Mouse (Mus musculus) lung, postnatal 0 days (tissue): ENCODE measurements at regions not wholly inside any gene's neighbourhood (a gene's known extent, or its start where the extent isn't known, plus 50 kb on each side); places are given as distances from the start of the nearest gene placed in this dataset.

Source experiments
- CTCF ChIP-seq: IDR thresholded peaks from 2 replicates; pipeline ENCODE4 v1.5.1; 2016; ENCODE audit warnings: antibody characterized with exemption, mild to moderate bottlenecking
- EP300 ChIP-seq: IDR thresholded peaks from 2 replicates; pipeline ENCODE4 v1.6.1; 2016; ENCODE audit warnings: antibody characterized with exemption, mild to moderate bottlenecking, control low read depth

GRCm38 (mm10) chr5:128538646-128539045 lies 62.0 kb upstream of the Fzd10 start:
- TF ChIP-seq CTCF = no peak
- no peak for TF ChIP-seq EP300
